Mouse (Mus musculus): ENCODE data around the gene Slc2a1. TPM values are rescaled to one million over a fixed set of nuclear protein-coding genes. Genes with fewer than 3 reads are reported as not detected.

The Slc2a1 gene
- 10 to 100 TPM in 1 of 2 experiments, 1 to 10 TPM in 1; 9.5 to 12.7 TPM for total RNA-seq (2021)

- intact Hi-C loops (cut with DNase I) = no loop called here
- peak; percentile 84 to 88 for DNase-seq
Observed at GRCm38 (mm10) chr4:119108495-119109408, at the start of gene Slc2a1. Gene Slc2a1 (plus strand): TSS chr4:119108711.

- intact Hi-C loops (cut with DNase I) = no loop called here
- no peak for DNase-seq
Observed at GRCm38 (mm10) chr4:119066791-119067190, 41.7 kb upstream of the Slc2a1 start.

- intact Hi-C loops (cut with DNase I) = no loop called here
Observed at GRCm38 (mm10) chr4:119067204-119067603, 41.3 kb upstream of the Slc2a1 start.

GRCm38 (mm10) chr4:119068918-119069317 lies 39.6 kb upstream of the Slc2a1 start:
- no peak for DNase-seq

More at GRCm38 (mm10) chr4:119067204-119067603, 41.3 kb upstream of the Slc2a1 start:
- no peak for DNase-seq

DNA sequence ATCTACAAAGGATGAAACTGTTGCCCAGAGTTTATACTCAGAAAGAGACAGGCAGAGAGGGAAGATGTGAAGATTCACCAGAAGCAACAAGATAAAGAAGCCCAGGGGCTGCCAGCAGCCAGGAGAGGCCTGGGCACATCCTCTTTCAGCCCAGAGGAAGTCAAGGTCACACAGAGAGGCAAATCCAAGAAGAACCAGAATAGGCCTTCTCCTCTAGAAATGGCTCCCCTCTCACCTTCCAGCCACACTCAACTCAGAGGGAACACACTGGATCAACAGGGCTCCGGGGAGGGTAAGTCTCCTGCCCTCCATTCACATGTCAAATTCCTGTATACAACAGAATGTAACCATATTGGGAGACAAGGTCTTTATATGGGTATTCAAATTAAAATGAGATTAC lies 38.3 kb upstream of the Slc2a1 start:
- no peak for DNase-seq
- intact Hi-C loops (cut with DNase I) = no loop called here

More at GRCm38 (mm10) chr4:119068918-119069317, 39.6 kb upstream of the Slc2a1 start:
- intact Hi-C loops (cut with DNase I) = no loop called here

DNA sequence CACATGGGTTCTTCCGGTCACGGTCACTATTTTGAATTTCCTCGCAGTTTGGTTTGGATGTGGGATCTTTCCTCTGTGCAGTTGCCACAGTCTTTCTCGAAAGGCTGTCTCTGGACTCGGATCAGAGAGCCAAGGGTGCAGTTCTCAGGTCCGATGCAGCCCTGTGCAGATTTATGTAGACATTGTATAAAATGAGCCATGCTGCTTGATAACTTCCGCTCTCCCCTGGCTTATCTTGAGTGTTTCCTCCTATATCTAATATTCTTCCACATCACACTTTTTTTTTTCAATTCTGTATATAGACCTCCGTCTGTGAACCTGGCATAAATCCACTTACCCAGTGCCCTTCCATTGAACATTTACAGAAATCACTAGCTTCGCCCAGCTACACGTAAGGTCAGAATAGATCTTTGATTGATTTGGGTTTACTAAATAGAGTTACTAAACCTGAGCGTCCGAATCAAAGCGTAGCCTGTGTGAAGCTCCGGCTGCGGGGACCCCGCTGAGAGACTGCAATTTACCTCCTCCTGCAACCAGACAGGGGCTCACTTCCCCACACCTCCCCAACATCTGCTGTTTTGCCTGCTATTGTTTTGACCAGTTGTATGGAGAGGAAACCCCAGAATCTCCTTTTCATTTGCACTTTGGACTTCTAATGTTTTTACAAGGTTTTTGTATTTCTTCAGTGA lies 37.4 kb upstream of the Slc2a1 start:
- intact Hi-C loops (cut with DNase I) = no loop called here
- DNase-seq = no peak

DNA sequence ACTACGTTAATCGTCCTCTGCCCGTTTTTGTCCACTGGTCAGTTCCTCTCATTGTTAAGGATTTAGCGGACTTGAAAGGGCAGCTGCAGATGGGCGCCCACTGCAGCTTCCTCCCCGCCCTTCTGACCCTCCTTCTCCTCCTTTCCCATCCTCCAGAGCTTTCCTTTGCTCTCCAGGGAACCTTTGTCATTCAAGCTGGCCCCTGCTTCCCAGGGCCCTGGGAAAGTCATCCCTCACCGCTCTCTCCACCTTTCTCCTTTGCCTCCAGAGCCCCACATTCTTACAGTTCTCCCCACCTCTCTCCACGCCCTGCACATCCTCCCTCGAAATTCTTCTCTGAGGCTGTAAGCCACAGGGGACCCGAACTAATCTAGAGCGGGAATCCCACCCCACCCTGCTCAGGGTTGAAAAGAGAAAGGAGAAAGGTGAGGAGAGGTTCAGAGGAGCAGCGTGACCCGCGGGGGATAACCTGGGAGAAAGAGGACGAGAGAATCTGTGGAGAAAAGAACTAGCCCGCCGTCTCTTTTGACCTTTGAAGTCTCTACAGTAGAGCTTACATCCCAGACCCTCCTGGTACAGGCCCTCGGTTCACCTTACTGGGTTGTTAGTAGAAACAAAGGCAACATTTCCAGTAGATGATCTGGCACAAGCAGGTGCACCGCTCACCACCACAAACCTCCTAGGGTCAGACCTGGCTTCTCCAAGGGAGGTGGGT lies 36.7 kb upstream of the Slc2a1 start:
- intact Hi-C loops (cut with DNase I) = no loop called here

DNA sequence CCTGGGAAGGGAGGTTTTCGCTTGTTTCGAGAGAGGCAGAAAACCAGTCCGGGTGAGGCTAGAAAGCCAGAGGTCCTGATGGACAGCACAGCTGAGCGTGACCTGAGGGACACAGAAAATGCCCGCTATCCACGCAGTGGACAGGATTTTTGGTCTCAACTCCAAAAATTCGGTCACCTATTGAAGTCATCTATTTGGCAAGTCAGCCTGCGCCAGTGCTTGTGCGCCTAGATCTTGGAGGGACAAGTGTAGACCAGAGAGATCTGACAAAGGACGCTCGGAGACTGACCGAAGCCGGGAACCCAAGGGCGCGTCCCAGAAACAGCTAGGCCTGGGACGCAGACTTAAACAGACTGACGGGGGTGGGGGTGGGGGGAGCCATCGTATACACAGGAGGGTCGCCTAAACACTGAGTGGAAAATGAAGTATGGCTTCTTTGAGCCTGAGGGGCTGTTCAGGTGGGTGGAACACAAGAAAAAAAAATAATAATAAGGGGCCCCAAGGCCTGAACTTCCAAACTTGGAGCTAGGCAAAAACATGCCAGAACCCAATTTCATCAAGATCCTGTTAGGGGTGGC lies 36.1 kb upstream of the Slc2a1 start:
- intact Hi-C loops (cut with DNase I) = no loop called here
- no peak for DNase-seq

More for the DNA sequence above, 36.7 kb upstream of the Slc2a1 start:
- no peak for DNase-seq

- intact Hi-C loops (cut with DNase I) = no loop called here
- no peak for DNase-seq
Observed at GRCm38 (mm10) chr4:119072941-119073451, 35.5 kb upstream of the Slc2a1 start.

GRCm38 (mm10) chr4:119073626-119074025 lies 34.9 kb upstream of the Slc2a1 start:
- intact Hi-C loops (cut with DNase I) = no loop called here
- DNase-seq = no peak

GRCm38 (mm10) chr4:119074596-119074995 lies 33.9 kb upstream of the Slc2a1 start:
- intact Hi-C loops (cut with DNase I) = no loop called here

DNA sequence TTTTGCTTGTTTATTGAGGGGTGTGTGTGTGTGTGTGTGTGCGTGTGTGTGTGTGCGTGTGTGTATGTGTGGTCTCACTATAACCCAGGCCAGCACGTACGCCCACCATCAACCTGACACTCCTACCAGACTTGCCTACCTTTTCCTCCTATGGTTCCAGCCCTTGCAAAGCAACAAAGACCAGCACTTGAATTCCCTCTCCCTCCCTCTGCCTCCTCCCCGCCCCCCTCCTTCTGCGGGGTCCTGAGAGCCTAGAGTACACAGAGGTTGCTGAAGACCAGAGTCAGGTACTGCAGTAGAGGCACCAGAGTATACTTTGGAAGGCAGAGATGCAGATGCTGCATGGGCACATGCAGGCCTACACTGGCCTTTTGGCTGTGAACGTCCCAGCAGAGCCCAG lies 33.2 kb upstream of the Slc2a1 start:
- no peak for DNase-seq
- intact Hi-C loops (cut with DNase I) = no loop called here

More at GRCm38 (mm10) chr4:119074596-119074995, 33.9 kb upstream of the Slc2a1 start:
- DNase-seq = no peak

DNA sequence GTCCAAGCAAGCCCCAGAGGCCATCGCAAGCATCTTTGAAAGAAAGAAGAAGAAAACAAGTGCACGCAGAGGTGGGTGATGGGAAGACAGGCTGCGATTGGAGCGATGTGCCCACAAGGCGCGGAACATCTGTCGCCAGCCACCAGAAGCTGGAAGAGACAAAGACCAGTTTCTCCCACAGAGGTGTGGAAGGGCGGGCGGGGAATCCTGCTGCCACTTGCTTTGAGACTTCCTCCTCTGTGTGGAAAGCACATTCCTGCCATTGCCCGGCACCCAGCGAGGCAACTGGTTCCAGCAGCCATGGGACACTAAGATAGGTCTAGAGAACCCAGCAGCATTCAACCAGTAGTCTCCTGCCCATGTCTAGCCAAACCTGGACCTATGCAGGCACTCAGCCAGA lies 32.2 kb upstream of the Slc2a1 start:
- no peak for DNase-seq
- intact Hi-C loops (cut with DNase I) = no loop called here

GRCm38 (mm10) chr4:119077084-119077682 lies 31.3 kb upstream of the Slc2a1 start:
- DNase-seq = peak; percentile 34 to 36
- intact Hi-C loops (cut with DNase I) = no loop called here

DNA sequence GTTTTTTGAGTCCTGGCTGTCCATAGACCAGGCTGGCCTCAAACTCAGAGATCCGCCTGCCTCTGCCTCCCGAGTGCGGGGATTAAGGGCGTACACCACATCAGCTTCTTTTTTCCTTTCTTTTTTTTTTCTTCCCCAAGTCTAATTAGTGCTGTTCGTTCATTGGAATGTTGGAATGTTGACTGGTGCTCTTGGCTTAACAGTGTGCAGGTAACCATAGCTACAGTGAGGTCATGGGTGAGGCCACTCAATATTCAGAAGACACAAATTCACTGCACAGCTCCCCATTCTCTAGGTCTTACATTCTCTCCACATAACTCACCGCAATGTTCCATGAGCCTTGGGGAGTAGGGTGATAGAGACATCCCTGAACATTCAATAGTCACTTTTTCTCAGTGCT lies 28.6 kb upstream of the Slc2a1 start:
- DNase-seq = no peak
- intact Hi-C loops (cut with DNase I) = no loop called here

DNA sequence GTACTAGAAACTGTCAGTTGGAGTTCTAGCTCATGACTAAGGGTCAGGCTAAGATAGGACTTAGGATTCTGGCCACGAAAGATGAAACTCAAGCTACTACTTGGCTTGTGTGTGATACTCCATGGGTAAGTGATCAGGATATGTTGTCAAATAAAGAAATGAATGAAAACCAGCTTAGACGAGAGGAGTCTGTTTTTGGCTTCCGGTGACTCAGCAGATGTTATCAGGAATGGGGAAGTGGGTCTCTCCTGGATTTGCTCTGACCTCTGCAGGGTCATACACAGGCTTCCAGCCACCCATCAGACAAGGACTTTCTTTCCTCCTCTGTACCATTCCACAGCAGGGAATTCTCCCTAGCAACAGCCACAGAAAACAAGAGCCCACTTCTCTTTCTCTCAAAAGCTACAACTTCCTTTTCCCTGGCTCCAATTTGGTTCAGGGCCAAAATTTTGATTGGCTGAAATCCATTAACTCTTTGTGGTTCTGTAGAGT lies 25.7 kb upstream of the Slc2a1 start:
- intact Hi-C loops (cut with DNase I) = no loop called here

GRCm38 (mm10) chr4:119088424-119088823 lies 20.1 kb upstream of the Slc2a1 start:
- DNase-seq = no peak
- intact Hi-C loops (cut with DNase I) = no loop called here

More for the DNA sequence above, 25.7 kb upstream of the Slc2a1 start:
- DNase-seq = no peak

- intact Hi-C loops (cut with DNase I) = no loop called here
- DNase-seq = no peak
Observed at GRCm38 (mm10) chr4:119093890-119094289, 14.6 kb upstream of the Slc2a1 start.

GRCm38 (mm10) chr4:119094987-119095386 lies 13.5 kb upstream of the Slc2a1 start:
- no peak for DNase-seq
- intact Hi-C loops (cut with DNase I) = no loop called here

GRCm38 (mm10) chr4:119096401-119096800 lies 12.1 kb upstream of the Slc2a1 start:
- intact Hi-C loops (cut with DNase I) = no loop called here
- peak in 1 of 2 experiments; percentile 16 for DNase-seq

All from heart, postnatal 36 days (tissue).